Mouse (Mus musculus) heart, adult 9 months (tissue): Measurements from ENCODE around the gene Frmd8.

Experiments used
- DNase-seq, 2 experiments: peaks; one replicate each; pipeline ENCODE4 v3.0.0; 2022; ENCODE audit warnings: low spot score in 2 of 2

Frmd8 gene

GRCm38 (mm10) chr19:5874969-5875480, at the start of gene Frmd8:
TSS of gene Frmd8 (minus strand) at chr19:5875274.
- peak; percentile 94 to 95 for DNase-seq

DNA sequence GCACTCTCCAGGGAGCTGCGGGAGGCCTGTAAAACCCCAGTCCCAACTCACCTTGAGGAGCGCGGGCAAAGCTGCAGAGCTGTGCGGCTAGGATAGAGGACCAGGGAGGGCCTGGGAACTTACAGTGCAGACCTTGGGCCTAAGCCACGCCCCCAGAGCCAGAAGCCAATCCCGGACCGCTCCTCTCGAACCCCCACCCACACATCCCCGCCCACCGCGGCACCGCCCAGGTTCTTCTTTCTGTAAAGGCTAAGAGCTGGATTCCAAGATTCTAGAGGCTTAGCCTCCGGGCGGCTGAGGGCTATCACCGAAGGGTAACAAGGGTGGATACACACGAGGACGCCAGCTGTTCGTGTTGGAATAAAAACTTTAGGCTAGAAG, 49.6 kb upstream of the Frmd8 start, which contains the start of gene Cdc42ep2:
Gene Cdc42ep2, minus strand, starts transcription at position 104 of the 381 bp plus-strand sequence.
- DNase-seq: peak; percentile 96 to 97

GRCm38 (mm10) chr19:5923990-5924712, 49.1 kb upstream of the Frmd8 start:
- DNase-seq: peak; percentile 88 to 93

GRCm38 (mm10) chr19:5922963-5923362, 47.9 kb upstream of the Frmd8 start:
- no peak for DNase-seq

DNA sequence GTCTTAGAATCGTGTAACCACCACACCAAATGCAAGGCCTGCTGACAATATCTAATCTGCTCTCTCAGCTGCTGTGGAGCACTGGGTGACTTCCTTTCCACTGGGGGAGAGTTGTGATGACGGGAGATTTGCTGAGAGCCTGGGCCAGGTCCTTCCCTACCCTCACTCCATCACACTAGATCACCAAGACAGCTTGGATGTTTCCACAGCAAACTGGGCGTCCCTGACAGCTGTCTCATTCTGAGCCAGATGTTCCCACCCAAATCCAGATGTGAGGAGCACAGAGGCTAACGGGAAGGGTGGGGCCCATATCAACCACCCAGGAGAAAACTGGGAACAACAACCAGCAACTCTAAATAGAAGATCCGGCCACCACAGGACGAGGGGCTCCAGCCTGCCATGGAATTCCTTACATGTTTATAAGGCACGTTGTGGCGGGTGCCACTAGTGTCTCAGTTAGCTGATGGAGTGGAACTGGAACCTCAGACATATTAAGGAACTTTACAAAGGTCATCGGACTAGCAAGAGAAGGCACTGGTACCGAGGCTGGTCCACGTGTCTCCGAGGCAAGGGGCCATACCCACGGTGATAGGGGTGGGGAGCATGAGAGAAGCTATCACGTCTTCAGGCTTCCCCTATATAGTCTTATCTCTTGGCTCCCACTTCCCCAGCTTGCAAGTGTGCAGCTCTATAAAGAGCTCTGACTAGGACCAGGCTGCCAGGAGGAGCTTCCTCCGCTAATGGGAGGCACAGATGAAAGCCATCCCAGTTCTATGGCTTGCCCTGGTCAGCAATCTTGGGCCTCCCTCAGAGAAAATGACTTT, 47.3 kb upstream of the Frmd8 start:
- peak; percentile 77 to 83 for DNase-seq

DNA sequence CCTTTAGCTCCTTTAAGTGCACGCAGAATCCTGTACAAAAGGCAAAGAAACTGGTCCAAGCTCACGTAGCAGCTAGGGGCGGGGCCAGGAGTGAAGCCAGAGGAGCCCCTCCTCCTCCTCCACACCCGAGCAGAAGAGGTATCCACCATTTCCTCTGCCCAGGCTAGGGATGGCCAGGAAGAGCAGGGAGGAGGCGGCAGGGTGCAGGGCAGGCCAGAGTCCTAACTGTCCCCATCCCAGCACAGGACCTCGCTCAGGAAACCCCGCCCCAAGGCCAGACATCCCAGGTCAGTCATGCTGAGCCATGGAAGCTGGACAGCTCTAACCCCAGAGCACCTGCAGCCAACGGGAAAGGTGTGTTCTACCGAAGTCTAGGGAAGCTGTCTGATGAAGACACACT, 46.6 kb upstream of the Frmd8 start:
- peak; percentile 50 to 63 for DNase-seq

- DNase-seq: no peak
Observed at GRCm38 (mm10) chr19:5913007-5913719, 38.1 kb upstream of the Frmd8 start, which contains the start of gene Dpf2. TSS of gene Dpf2 (minus strand) at chr19:5913010.

DNA sequence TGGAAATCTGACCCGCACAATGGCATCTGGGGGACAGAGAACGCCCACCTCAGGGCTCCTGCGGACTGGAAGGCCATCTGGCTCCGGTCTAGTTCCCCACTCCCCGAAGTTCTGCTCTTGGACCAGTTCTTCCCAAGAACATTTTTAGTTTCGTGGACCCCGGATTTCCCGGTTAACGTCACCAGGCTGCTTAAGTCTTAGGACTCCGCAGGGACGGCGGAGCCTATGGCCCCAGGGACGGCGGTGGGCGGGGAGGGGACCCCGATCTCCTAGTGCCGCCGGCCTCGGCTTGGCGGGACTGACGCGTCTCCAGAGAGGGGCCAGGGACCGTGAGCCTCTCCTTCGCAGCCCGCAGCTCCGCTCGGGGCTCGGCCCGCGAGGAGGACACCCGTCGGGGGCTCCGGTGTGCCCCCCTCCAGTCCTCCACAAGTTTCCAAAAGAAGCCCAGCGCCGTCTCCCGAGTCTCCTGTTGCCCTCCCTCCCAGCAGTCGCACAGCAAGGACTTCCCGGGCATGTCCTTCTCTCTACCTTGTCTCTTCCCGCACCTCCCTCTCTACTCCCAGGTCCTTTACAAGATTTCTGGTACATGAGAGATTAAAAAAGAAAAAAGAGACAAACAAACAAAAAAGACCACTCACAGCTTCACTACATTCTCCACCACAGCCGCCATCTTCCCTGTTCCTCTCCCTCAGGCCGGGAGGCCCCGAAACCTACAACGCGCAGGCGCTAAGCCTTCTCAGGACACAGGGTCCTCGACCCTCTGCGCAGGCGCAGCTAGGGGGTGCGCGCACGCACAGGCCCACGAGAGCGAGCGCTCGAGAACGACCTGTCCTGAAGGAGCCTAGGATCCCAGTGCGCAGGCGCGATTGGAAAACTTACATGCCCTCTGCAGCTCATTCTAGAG, 37.3 kb upstream of the Frmd8 start:
- peak; percentile 99 for DNase-seq

GRCm38 (mm10) chr19:5911430-5912102, 36.5 kb upstream of the Frmd8 start:
- DNase-seq: no peak

GRCm38 (mm10) chr19:5910221-5910620, 35.1 kb upstream of the Frmd8 start:
- DNase-seq: no peak

- no peak for DNase-seq
Observed at GRCm38 (mm10) chr19:5907275-5907674, 32.2 kb upstream of the Frmd8 start.

DNA sequence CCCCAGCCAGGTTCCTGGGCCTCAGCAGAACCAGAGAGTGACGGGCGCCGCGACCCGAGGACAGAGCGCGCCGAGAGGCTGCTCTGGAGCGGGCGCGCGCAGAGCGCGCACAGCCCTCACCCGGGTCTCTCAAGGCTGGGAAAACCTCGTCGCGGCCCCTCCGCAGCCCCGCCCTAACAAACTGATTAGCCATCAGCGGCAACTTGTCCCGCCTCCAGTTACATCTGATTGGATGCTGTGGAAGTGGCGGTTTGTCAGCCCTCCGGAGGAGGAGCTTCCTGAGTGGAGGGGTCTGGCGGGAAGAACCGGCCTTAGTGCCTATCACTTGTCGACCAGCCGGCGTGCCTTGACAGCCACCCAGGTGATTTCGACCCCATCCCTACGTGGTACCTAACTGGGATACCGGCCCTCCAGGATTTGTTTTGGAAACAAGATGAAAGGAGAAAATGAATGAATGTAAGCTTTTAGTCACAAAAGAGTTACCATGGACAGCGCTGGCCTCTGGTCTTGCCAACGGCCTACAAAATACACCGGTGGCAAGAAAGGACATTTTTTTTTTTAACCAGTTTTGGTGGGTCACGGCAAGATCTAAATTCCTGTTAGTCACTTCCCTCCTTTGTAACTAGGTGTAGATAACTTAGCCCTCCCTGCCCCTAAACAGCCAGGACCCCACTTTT, 19.1 kb upstream of the Frmd8 start, which contains the start of gene Tigd3:
Gene Tigd3, minus strand, starts transcription at position 148 of the 677 bp plus-strand sequence.
- peak; percentile 94 to 96 for DNase-seq

GRCm38 (mm10) chr19:5893282-5894001, 18.4 kb upstream of the Frmd8 start:
- no peak for DNase-seq

- DNase-seq: no peak
Observed at GRCm38 (mm10) chr19:5892735-5893134, 17.7 kb upstream of the Frmd8 start.

- DNase-seq: no peak
Observed at GRCm38 (mm10) chr19:5892262-5892661, 17.2 kb upstream of the Frmd8 start.

GRCm38 (mm10) chr19:5891521-5892258, 16.6 kb upstream of the Frmd8 start:
- no peak for DNase-seq

DNA sequence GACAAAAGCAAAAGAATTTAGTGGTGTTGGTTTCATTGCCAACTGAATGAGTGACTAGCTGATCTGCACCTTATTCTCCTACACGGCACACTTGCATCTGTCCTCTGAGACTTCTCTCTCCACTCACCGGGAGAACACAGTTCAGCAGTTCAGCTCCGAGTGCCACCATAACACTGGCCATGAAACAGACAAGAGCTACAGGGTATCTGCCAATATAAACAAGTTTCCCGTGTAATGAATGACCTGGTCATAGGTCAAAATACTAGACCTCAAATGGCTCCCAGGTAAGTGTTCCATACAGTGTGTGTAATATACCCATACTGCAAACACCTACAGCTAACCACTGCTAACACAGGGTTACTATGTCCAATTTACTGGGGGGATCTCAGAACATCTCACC, 14.1 kb upstream of the Frmd8 start:
- no peak for DNase-seq

DNA sequence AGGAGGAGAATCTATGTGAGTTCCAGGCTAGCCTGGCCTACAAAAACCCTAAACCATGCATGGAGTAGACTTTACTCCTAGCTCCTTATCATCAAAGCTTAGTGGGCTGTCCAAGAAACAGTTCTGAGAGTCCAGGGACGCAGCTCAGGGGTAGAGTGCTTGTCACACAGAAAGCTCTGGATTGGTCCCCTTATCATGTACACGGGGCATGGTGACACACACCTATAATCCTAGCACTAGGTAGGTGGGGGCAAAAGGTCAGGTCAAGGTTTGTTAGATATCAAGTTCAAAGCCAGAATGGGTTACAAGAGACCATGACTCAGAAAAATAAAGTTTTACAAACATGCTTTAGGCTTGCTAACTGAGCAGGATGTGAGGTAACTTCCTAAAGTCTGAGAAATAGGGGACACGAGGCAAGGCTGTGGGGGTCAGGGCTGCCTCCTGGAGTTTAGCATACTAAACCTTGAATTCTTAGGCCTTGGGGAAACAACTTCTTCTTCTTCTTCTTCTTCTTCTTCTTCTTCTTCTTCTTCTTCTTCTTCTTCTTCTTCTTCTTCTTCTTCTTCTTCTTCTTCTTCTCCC, 12.3 kb upstream of the Frmd8 start:
- DNase-seq: no peak
